Mouse (Mus musculus) thymus, adult 2 months (tissue): ENCODE measurements around the gene Ccdc138. TPM values are rescaled to one million over a fixed set of nuclear protein-coding genes. Genes with fewer than 3 reads are reported as not detected.
"Not testable (repeated sequence)": the region's sequence is repeated elsewhere in the genome, so short reads cannot be mapped to it uniquely, and the experiment has no call there.

ENCODE experiments used
- DNase-seq: peaks from one replicate; pipeline ENCODE4 v3.0.0; 2021
- H3K27ac ChIP-seq: fragments of 200-500 bp; 2 replicates; pipeline ENCODE4 v1.5.1; 2012; ENCODE audit warnings: low read length, control low read depth; ENCODE audit not compliant: control insufficient read depth, insufficient read depth
- H3K27me3 ChIP-seq: fragments of 200-500 bp; 2 replicates; pipeline ENCODE4 v1.6.1; 2012; ENCODE audit warnings: mild to moderate bottlenecking, low read length, moderate library complexity, mixed read lengths; ENCODE audit not compliant: control insufficient read depth, insufficient read depth
- H3K36me3 ChIP-seq: fragments of 200-500 bp; 2 replicates; pipeline ENCODE4 v1.6.1; 2012; ENCODE audit warnings: mild to moderate bottlenecking, low read length, moderate library complexity; ENCODE audit not compliant: control insufficient read depth, insufficient read depth
- H3K4me1 ChIP-seq: fragments of 200-500 bp; replicated peaks from 2 replicates; pipeline ENCODE4 v1.6.1; 2012; ENCODE audit warnings: low read length; ENCODE audit not compliant: control insufficient read depth, insufficient read depth
- H3K4me3 ChIP-seq: fragments of 200-500 bp; 2 replicates; pipeline ENCODE4 v1.5.1; 2012; ENCODE audit warnings: mild to moderate bottlenecking, low read length, control low read depth, moderate library complexity; ENCODE audit not compliant: control insufficient read depth, insufficient read depth
- CTCF ChIP-seq: fragments of 200-500 bp; IDR thresholded peaks from 2 replicates; pipeline ENCODE4 v1.5.1; 2012; ENCODE audit warnings: mild to moderate bottlenecking, control low read depth, low read length, moderate library complexity, borderline replicate concordance; ENCODE audit not compliant: control insufficient read depth, poor library complexity, insufficient read depth; ENCODE audit errors: extremely low read depth
- POLR2A ChIP-seq: fragments of 200-500 bp; IDR thresholded peaks from 2 replicates; pipeline ENCODE4 v1.6.1; 2012; ENCODE audit warnings: mild to moderate bottlenecking, low read length, control low read depth, moderate library complexity; ENCODE audit not compliant: control insufficient read depth, poor library complexity, insufficient read depth; ENCODE audit errors: extremely low read depth
- WGBS: fragments of 180-500 bp; shearing (Covaris S2); methylation state at CpG from one replicate; pipeline ENCODE4 v1.1.7; 2018; 5-methylcytosine and 5-hydroxymethylcytosine counted together
- polyA plus RNA-seq: library from polyadenylated mRNA; depleted of rRNA; stranded (reverse); fragments of >200 nt; gene quantifications from 2 replicates; pipeline ENCODE4 v1.2.3, GENCODE M21; 2012

Gene Ccdc138
- polyA plus RNA-seq, 1 experiment, result 1.2 TPM

GRCm38 (mm10) chr10:58532177-58532576 lies 34.4 kb downstream of the Ccdc138 start:
- H3K4me1 ChIP-seq, result no peaks in the 10 kb centered on the region
- TF ChIP-seq POLR2A (no peak), CTCF (no peak)
- 99% methylated on average over 2 of the region's 2 CpGs for WGBS
- H3K36me3 ChIP-seq, result no peaks in the 10 kb centered on the region
- no peak overlapping the region for H3K27ac ChIP-seq
- H3K4me3 ChIP-seq, result no peak overlapping the region
- H3K27me3 ChIP-seq, result no peaks in the 10 kb centered on the region
- no peak for DNase-seq

DNA sequence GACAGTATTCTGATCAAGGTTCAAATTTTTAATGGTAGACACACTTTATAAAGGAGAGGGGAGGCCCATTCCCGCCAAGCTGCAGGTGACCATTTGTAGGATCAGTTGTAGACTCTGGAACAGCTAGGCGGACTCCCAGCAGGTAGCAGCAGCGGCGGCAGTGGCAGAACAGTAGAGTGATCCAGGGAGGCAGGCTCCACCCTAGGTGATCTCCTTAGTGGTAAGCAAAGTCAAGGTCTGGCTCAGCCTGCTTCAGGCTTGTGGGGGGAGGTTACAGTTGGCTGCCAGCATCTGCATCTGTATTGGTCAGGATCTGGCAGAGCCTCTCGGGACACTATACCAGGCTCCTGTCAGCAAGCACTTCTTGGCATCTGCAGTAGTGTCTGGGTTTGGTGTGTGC lies 38.5 kb downstream of the Ccdc138 start:
- not testable (repeated sequence) for DNase-seq, H3K4me1 ChIP-seq, H3K27ac ChIP-seq, H3K36me3 ChIP-seq, H3K27me3 ChIP-seq, H3K4me3 ChIP-seq
- 97% methylated on average over 5 of the region's 5 CpGs for WGBS

GRCm38 (mm10) chr10:58540613-58541012 lies 42.9 kb downstream of the Ccdc138 start:
- 94% methylated on average over 13 of the region's 13 CpGs for WGBS
- no peak for DNase-seq
- TF ChIP-seq CTCF (no peak), POLR2A (no peak)
- Histone ChIP-seq H3K4me3 (no peak overlapping the region), H3K36me3 (peaks cover 4% of the 10 kb centered on the region; the same call in 1 of the 2 replicates), H3K27ac (no peak overlapping the region), H3K27me3 (no peaks in the 10 kb centered on the region), H3K4me1 (no peaks in the 10 kb centered on the region)

DNA sequence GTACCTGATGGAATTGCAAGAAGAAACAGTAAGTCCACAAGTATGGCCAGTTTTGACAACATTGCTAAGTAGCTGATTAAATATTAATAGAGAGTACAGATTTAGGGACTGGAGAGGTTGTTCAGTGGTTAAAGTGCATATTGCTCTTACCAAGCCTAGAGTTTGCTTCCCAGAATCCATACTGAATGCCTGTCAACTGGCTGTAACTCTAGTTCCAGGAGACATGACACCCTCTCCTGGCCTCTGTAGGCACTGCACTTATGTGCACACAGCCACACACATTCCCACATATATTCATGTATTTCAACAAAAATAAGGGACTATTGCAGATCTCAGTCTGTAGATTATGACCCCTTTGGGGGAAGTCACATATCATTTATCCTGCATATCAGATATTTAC lies 51.0 kb downstream of the Ccdc138 start:
- no peak overlapping the region for H3K27ac ChIP-seq
- DNase-seq, result no peak
- H3K27me3 ChIP-seq, result no peaks in the 10 kb centered on the region
- no peaks in the 10 kb centered on the region for H3K4me1 ChIP-seq
- TF ChIP-seq CTCF (no peak), POLR2A (no peak)
- H3K36me3 ChIP-seq, result no peaks in the 10 kb centered on the region; the same call in 1 of the 2 replicates
- no peak overlapping the region for H3K4me3 ChIP-seq

GRCm38 (mm10) chr10:58554693-58555387 lies 57.1 kb downstream of the Ccdc138 start:
- Histone ChIP-seq H3K27me3 (no peaks in the 10 kb centered on the region), H3K4me3 (no peak overlapping the region), H3K36me3 (no peaks in the 10 kb centered on the region), H3K27ac (no peak overlapping the region), H3K4me1 (no peaks in the 10 kb centered on the region)
- no peak for DNase-seq
- TF ChIP-seq POLR2A (no peak), CTCF (no peak)
- 91% methylated on average over 8 of the region's 8 CpGs for WGBS

GRCm38 (mm10) chr10:58559098-58559497 lies 61.4 kb downstream of the Ccdc138 start:
- Histone ChIP-seq H3K27ac (no peak overlapping the region), H3K4me1 (no peaks in the 10 kb centered on the region), H3K27me3 (no peaks in the 10 kb centered on the region), H3K36me3 (no peaks in the 10 kb centered on the region), H3K4me3 (no peak overlapping the region)
- TF ChIP-seq POLR2A, result no peak
- TF ChIP-seq CTCF, result no peak
- peak; percentile 57 for DNase-seq
- WGBS, result 35% methylated on average over 7 of the region's 7 CpGs

DNA sequence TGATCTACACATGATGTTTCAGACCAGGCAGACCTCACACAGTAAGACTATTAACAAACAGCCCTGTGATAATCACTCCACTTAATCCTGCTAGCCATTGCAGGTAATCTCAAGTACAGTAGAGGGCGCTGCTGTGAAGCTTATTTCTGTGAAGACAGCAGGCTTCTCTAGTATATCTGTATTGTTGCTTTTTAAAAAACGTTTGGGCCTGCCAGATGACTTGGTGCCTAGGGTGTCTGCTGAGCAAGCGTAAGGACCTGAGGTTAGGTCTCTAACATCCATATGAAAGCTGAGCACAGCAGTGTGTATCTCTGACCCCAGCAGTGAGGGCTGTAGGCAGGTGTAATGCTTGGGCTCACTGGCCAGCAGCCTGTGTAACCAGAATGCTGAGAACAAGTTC lies 62.2 kb downstream of the Ccdc138 start:
- WGBS, result 28% methylated on average over 3 of the region's 3 CpGs
- DNase-seq, result peak; percentile 5
- H3K4me1 ChIP-seq, result no peaks in the 10 kb centered on the region
- no peak overlapping the region; the same call in 1 of the 2 replicates for H3K27ac ChIP-seq
- TF ChIP-seq CTCF, result no peak
- TF ChIP-seq POLR2A, result no peak
- no peaks in the 10 kb centered on the region for H3K27me3 ChIP-seq
- H3K4me3 ChIP-seq, result no peak overlapping the region
- no peaks in the 10 kb centered on the region for H3K36me3 ChIP-seq
